Mouse (Mus musculus) cortical plate, adult 2 months (tissue): Measurements from ENCODE around the gene Adam6b. TPM values are rescaled to one million over a fixed set of nuclear protein-coding genes. Genes with fewer than 3 reads are reported as not detected.
"Not testable (repeated sequence)": the region's sequence is repeated elsewhere in the genome, so short reads cannot be mapped to it uniquely, and the experiment has no call there.

Source experiments
- H3K27ac ChIP-seq: fragments of 200-500 bp; 2 replicates; pipeline ENCODE4 v1.5.1; 2012; ENCODE audit warnings: low read length, control low read depth, inconsistent platforms; ENCODE audit not compliant: insufficient read depth
- H3K4me1 ChIP-seq: fragments of 200-500 bp; 2 replicates; pipeline ENCODE4 v1.6.1; 2011; ENCODE audit warnings: low read length; ENCODE audit not compliant: control insufficient read depth, insufficient read depth
- H3K4me3 ChIP-seq: fragments of 200-500 bp; 2 replicates; pipeline ENCODE4 v1.5.1; 2011; ENCODE audit warnings: mild to moderate bottlenecking, low read length, control low read depth; ENCODE audit not compliant: insufficient read depth
- CTCF ChIP-seq: fragments of 200-500 bp; IDR thresholded peaks from 2 replicates; pipeline ENCODE4 v1.5.1; 2011; ENCODE audit warnings: mild to moderate bottlenecking, control low read depth, low read length; ENCODE audit not compliant: insufficient read depth; ENCODE audit errors: extremely low read depth
- POLR2A ChIP-seq: fragments of 200-500 bp; IDR thresholded peaks from 2 replicates; pipeline ENCODE4 v1.6.1; 2011; ENCODE audit warnings: mild to moderate bottlenecking, low read length, control low read depth; ENCODE audit not compliant: insufficient read depth; ENCODE audit errors: extremely low read depth
- polyA plus RNA-seq: library from polyadenylated mRNA; depleted of rRNA; stranded (reverse); fragments of >200 nt; gene quantifications from 2 replicates; pipeline ENCODE4 v1.2.3, GENCODE M21; 2012; rRNA removed

Adam6b gene
- polyA plus RNA-seq, result not detected in 2 replicates

GRCm38 (mm10) chr12:113489211-113489610 is at the start of gene Adam6b:
TSS of gene Adam6b (plus strand) at chr12:113489511.
- not testable (repeated sequence) for H3K4me1 ChIP-seq, H3K27ac ChIP-seq, H3K4me3 ChIP-seq

DNA sequence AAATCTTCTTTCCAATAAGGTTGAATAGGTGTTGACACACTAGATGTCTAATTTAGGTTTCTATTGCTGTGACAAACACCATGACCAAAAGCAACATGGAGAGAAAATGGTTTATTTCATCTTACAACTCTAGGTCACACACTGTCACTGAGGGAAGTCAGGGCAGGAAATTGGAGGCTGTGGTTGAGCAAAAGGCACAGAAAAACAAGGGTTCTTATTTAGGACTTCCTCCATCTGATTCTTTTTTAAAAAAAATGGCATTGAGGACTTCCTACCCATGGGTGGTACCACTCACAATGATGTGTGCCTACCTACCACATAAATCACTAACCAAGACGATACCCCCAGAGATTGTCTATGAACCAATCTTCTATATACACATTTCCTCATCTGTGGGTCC is 43.2 kb upstream of the Adam6b start:
- Histone ChIP-seq H3K4me3 (no peak overlapping the region), H3K4me1 (no peaks in the 10 kb centered on the region), H3K27ac (no peak overlapping the region)
- TF ChIP-seq POLR2A, result no peak
- no peak for TF ChIP-seq CTCF

DNA sequence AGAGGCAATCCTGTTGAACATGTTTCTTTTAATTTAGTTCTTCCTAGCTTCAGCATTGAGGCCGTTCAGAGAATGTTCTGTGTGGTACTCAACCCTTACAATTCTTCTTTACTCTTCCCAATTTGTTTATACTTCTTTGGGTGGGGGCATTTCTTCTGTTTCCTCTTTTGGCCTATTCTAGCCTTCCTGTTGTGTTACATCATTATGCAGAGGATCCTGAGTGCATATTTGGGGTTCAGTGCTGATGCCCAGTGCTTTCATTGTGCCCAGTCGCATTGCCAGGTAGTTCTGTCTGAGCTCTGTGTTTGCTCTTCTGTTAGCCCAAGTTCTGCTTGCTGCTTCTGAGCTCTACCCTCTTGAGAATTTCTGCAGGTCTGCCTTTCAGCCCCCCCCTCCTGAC is 13.1 kb upstream of the Adam6b start:
- no peak for TF ChIP-seq CTCF
- no peak for TF ChIP-seq POLR2A
- Histone ChIP-seq H3K4me1 (no peaks in the 10 kb centered on the region), H3K4me3 (no peak overlapping the region), H3K27ac (no peak overlapping the region)

- no peaks in the 10 kb centered on the region for H3K4me1 ChIP-seq
- H3K4me3 ChIP-seq, result no peak overlapping the region
- no peak overlapping the region for H3K27ac ChIP-seq
- TF ChIP-seq CTCF (no peak), POLR2A (no peak)
These were observed 7.2 kb upstream of the Adam6b start for GRCm38 (mm10) chr12:113482147-113482546.

DNA sequence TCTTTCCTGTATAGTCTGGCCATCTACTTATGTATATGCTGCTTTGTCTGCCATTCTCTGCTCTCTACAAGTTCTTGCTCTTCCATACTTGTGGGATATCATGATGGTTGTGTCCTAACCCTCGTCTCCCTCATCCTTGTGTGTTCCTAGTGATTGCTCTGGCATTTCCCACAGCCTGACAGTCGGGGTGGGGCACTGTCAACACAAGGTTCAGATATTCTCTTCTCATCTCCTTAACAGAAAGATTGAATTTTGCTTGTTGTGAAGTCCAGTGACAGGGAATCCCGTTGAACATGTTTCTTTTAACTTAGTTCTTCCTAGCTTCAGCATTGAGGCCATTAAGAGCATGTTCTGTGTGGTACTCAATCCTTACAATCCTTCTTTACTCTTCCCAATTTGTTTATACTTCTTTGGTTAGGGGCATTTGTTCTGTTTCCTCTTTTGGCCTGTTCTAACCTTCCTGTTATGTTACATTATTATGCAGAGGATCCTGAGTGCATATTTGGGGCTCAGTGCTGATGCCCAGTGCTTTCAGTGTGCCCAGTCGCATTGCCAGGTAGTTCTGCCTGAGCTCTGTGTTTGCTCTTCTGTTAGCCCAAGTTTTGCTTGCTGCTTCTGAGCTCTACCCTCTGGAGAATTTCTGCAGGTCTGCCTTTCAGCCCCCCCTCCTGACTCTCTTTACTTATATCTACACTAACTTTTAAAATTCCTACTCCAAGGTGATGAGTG is 6.5 kb upstream of the Adam6b start:
- Histone ChIP-seq H3K4me3 (no peak overlapping the region), H3K4me1 (no peaks in the 10 kb centered on the region), H3K27ac (no peak overlapping the region)
- TF ChIP-seq POLR2A, result no peak
- no peak for TF ChIP-seq CTCF

DNA sequence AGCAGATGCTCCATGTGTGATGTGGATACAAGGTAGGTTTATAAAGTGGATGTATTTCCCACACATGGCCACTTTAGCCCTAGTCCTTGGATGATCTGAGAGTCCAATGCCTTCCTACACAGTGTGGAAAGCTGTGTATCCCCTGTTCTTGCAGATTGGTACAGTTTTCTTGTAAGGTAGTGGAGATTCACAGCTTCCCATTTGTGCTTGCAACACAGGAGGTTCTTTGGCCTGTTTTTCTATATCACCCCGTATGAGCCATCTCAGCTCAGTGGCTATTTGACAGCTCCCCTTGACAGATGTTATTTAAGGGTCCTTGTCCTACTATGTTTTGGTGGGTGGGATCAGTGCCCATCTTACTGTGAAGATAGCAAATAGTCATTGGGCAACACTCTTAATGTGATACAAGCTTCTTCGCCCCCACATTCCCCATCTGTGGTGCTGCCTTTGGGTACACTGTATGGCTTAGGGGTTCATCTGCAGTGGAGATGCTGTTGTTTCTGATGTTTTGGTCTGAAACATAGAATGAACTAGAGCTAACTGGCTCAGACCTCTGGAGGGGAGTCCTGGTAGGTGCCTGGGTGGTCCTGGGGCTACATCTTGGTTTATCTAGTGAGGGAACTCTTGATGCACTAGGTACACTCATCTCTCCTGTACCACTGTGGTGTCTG is 5.7 kb upstream of the Adam6b start:
- no peak overlapping the region for H3K4me3 ChIP-seq
- no peak for TF ChIP-seq POLR2A
- no peak for TF ChIP-seq CTCF
- H3K4me1 ChIP-seq, result no peaks in the 10 kb centered on the region
- H3K27ac ChIP-seq, result no peak overlapping the region

- Histone ChIP-seq H3K4me3 (no peak overlapping the region), H3K27ac (no peak overlapping the region), H3K4me1 (no peaks in the 10 kb centered on the region)
- TF ChIP-seq CTCF (0 out of 2 replicates have a peak, but pooled peaks have one; percentile 1), POLR2A (no peak)
These were observed 4.3 kb upstream of the Adam6b start for GRCm38 (mm10) chr12:113484971-113485485.

DNA sequence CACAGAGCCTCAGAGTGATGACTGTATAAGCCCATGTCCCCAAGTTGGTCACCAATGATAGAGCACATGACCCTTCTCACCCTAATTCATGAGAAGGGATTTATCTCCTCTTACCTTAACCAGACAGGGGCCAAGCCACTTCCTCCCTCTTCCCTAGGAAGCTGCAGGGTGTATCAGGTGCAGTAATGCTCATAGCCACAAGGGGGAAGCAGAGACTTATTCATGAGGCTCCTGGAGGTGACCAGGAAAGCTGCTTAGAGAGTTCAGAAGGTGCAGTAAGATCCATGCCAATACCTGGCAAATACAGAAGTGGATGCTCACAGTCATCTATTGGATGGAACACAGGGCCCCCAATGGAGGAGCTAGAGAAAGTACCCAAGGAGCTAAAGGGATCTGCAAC is 1.6 kb upstream of the Adam6b start:
- not testable (repeated sequence) for H3K27ac ChIP-seq, H3K4me3 ChIP-seq, H3K4me1 ChIP-seq
- TF ChIP-seq CTCF, result peak; percentile 49

DNA sequence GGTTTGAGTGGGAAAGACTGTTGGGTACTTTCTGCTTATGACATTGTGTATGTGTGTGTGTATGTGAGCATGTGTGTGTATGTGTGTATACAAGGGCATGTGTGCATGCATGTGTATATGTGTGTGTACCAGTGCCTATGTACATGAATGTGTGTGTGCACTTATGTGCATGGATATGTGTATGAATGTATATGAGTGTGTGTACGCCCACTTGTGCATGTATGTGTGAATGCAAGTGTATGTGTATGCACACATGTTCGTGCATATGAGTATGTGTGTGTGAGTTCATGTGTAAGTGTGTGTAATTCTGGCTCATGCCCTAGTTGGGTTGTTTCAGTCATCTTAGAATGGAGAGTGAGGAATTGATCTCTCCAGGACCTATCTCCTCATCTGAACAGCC is 36.6 kb downstream of the Adam6b start:
- no peaks in the 10 kb centered on the region for H3K4me1 ChIP-seq

More for the DNA sequence above, 36.6 kb downstream of the Adam6b start:
- Histone ChIP-seq H3K27ac (no peak overlapping the region), H3K4me3 (no peak overlapping the region)
- TF ChIP-seq CTCF (no peak), POLR2A (no peak)

Other genes starting within 250 kb of the Adam6b start
- gene Adam6a, start 54.4 kb downstream of the Adam6b start, polyA plus RNA-seq, result not detected in 2 replicates